Mouse (Mus musculus): ENCODE results near the gene Rplp2.

GRCm38 (mm10) chr7:141474160-141474559, 27.0 kb downstream of the Rplp2 start:
- TF ChIP-seq GATA1 (IDR thresholded peaks at IDR 0.05; ENCODE audit: low read length) (no peak), TAL1 (IDR thresholded peaks at IDR 0.05; ENCODE audit: low read length) (no peak)
